Mouse (Mus musculus): ENCODE results near the gene Yrdc.

GRCm38 (mm10) chr4:124856294-124856693 lies 5.8 kb downstream of the Yrdc start:
- TF ChIP-seq CTCF (IDR thresholded peaks at IDR 0.05; ENCODE audit: low read depth), result no peak
- no peak for TF ChIP-seq EP300 (optimal IDR thresholded peaks at IDR 0.05)

Measured in stomach, postnatal 0 days (tissue).